Mouse (Mus musculus): ENCODE measurements at regions not wholly inside any gene's neighbourhood (a gene's known extent, or its start where the extent isn't known, plus 50 kb on each side); places are given as distances from the start of the nearest gene placed in this dataset.

- H3K36me3 ChIP-seq (ENCODE audit: control insufficient read depth, insufficient read depth, low read length) = no peaks in the 10 kb centered on the region
- 71% methylated on average over 3 of the region's 3 CpGs for WGBS
- no peak overlapping the region for H3K27ac ChIP-seq (ENCODE audit: insufficient read depth, low read depth, low read length)
- no peaks in the 10 kb centered on the region for H3K27me3 ChIP-seq (ENCODE audit: control insufficient read depth, insufficient read depth, low read length)
- H3K4me3 ChIP-seq (ENCODE audit: low read depth, low read length) = no peak overlapping the region
- no peaks in the 10 kb centered on the region for H3K4me1 ChIP-seq (ENCODE audit: control insufficient read depth, insufficient read depth, insufficient read length, low read length)
- TF ChIP-seq POLR2A (IDR thresholded peaks at IDR 0.05; ENCODE audit: low read depth, low read length) = no peak
- TF ChIP-seq CTCF (IDR thresholded peaks at IDR 0.05; ENCODE audit: extremely low read depth, insufficient read length, insufficient replicate concordance, low read depth, low read length) = no peak
Observed at GRCm38 (mm10) chr12:15993866-15994265, 177.1 kb upstream of the Trib2 start.

GRCm38 (mm10) chr12:15986351-15986750, 169.6 kb upstream of the Trib2 start:
- no peaks in the 10 kb centered on the region for H3K27me3 ChIP-seq (ENCODE audit: control insufficient read depth, insufficient read depth, low read length)
- H3K27ac ChIP-seq (ENCODE audit: insufficient read depth, low read depth, low read length) = no peak overlapping the region
- TF ChIP-seq POLR2A (IDR thresholded peaks at IDR 0.05; ENCODE audit: low read depth, low read length) (no peak), CTCF (IDR thresholded peaks at IDR 0.05; ENCODE audit: extremely low read depth, insufficient read length, insufficient replicate concordance, low read depth, low read length) (no peak)
- no peaks in the 10 kb centered on the region for H3K4me1 ChIP-seq (ENCODE audit: control insufficient read depth, insufficient read depth, insufficient read length, low read length)
- H3K36me3 ChIP-seq (ENCODE audit: control insufficient read depth, insufficient read depth, low read length) = no peaks in the 10 kb centered on the region
- no peak overlapping the region for H3K4me3 ChIP-seq (ENCODE audit: low read depth, low read length)

- Histone ChIP-seq H3K4me3 (ENCODE audit: low read depth, low read length) (no peak overlapping the region), H3K27me3 (ENCODE audit: control insufficient read depth, insufficient read depth, low read length) (no peaks in the 10 kb centered on the region), H3K4me1 (ENCODE audit: control insufficient read depth, insufficient read depth, insufficient read length, low read length) (no peaks in the 10 kb centered on the region), H3K36me3 (ENCODE audit: control insufficient read depth, insufficient read depth, low read length) (no peaks in the 10 kb centered on the region), H3K27ac (ENCODE audit: insufficient read depth, low read depth, low read length) (no peak overlapping the region)
- no peak for TF ChIP-seq CTCF (IDR thresholded peaks at IDR 0.05; ENCODE audit: extremely low read depth, insufficient read length, insufficient replicate concordance, low read depth, low read length)
- no peak for TF ChIP-seq POLR2A (IDR thresholded peaks at IDR 0.05; ENCODE audit: low read depth, low read length)
- WGBS = 72% methylated on average over 2 of the region's 2 CpGs
Observed at GRCm38 (mm10) chr12:15985649-15986048, 168.9 kb upstream of the Trib2 start.

DNA sequence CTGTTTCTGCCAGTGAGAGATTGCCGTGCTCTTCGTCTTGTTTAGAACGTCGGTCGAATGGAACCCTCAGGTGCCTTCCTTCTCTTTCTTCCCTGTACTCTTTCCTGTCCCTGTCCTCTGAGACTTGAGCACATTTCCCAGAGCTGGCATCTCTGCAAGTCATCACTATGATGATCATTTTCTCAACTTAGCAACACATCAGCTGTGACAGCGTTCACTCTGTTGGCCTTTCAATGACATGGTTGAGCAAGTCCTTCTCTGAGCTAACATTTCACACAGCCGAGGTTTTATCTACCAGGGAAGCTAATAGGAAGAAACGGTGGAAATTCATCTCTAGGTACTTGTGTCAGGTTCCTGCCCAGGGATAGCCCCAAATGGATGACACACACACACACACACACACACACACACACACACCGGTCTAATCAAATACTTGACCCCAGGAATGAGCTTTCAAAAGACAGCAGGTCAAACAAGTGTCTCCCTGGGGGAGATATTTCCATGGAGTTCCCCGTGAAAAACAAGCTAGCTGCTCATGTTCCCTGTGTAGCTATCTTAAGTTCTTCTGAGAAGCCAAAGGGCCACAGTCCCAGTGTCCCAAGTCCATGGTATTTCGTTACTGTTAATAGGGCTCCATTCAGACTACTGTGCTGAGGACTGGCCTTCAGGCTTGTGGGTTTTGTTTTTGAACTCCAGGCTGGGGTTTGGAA, 167.0 kb upstream of the Trib2 start:
- TF ChIP-seq CTCF (IDR thresholded peaks at IDR 0.05; ENCODE audit: extremely low read depth, insufficient read length, insufficient replicate concordance, low read depth, low read length) (no peak), POLR2A (IDR thresholded peaks at IDR 0.05; ENCODE audit: low read depth, low read length) (no peak)
- 78% methylated on average over 11 of the region's 11 CpGs for WGBS
- Histone ChIP-seq H3K27me3 (ENCODE audit: control insufficient read depth, insufficient read depth, low read length) (no peaks in the 10 kb centered on the region), H3K27ac (ENCODE audit: insufficient read depth, low read depth, low read length) (no peak overlapping the region), H3K4me3 (ENCODE audit: low read depth, low read length) (no peak overlapping the region), H3K36me3 (ENCODE audit: control insufficient read depth, insufficient read depth, low read length) (no peaks in the 10 kb centered on the region), H3K4me1 (ENCODE audit: control insufficient read depth, insufficient read depth, insufficient read length, low read length) (no peaks in the 10 kb centered on the region)

DNA sequence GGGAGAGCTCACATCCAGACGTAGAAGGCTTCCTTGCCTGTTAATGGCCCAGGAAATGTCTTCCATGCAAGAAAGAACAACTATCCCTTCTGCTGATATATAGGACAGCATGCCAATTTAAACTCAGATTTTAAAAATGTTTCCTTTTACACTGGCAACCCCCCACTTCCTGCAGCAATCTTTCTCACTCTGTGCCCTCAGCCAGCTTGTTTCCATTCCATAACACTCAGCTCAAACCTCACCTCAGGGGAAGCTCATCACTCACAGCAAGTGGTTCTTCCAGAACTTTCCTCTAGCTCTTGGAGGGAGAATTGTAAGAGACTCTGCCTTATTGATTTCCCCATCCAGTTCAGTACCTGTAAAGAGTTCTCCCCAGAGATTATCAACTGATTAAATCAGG, 165.0 kb upstream of the Trib2 start:
- Histone ChIP-seq H3K27ac (ENCODE audit: insufficient read depth, low read depth, low read length) (no peak overlapping the region), H3K36me3 (ENCODE audit: control insufficient read depth, insufficient read depth, low read length) (no peaks in the 10 kb centered on the region), H3K4me1 (ENCODE audit: control insufficient read depth, insufficient read depth, insufficient read length, low read length) (no peaks in the 10 kb centered on the region), H3K4me3 (ENCODE audit: low read depth, low read length) (no peak overlapping the region), H3K27me3 (ENCODE audit: control insufficient read depth, insufficient read depth, low read length) (no peaks in the 10 kb centered on the region)
- WGBS = 54% methylated on average over 1 of the region's 1 CpGs
- TF ChIP-seq POLR2A (IDR thresholded peaks at IDR 0.05; ENCODE audit: low read depth, low read length) (no peak), CTCF (IDR thresholded peaks at IDR 0.05; ENCODE audit: extremely low read depth, insufficient read length, insufficient replicate concordance, low read depth, low read length) (no peak)

DNA sequence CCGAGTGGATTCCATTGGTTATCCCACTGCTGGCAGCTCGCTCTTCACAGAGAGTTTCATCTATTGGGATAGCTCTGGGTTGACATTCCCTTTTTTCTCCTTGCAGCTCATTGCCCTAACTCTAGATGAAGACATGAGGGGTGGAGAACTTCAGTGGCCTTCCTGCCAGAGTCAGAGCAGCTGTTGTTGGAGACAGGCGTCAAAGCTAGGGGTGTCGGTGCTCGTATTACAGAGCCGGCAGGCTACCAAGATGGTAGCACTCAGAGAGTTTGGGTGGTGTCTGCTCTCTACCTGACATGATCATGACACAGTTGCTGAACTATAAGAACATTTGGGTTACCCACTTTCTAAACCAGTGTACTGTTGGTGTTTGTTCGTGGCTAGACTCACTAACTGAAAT, 162.5 kb upstream of the Trib2 start:
- H3K4me3 ChIP-seq (ENCODE audit: low read depth, low read length) = no peak overlapping the region
- 90% methylated on average over 7 of the region's 7 CpGs for WGBS
- no peaks in the 10 kb centered on the region for H3K36me3 ChIP-seq (ENCODE audit: control insufficient read depth, insufficient read depth, low read length)
- no peaks in the 10 kb centered on the region for H3K4me1 ChIP-seq (ENCODE audit: control insufficient read depth, insufficient read depth, insufficient read length, low read length)
- H3K27ac ChIP-seq (ENCODE audit: insufficient read depth, low read depth, low read length) = no peak overlapping the region
- no peaks in the 10 kb centered on the region for H3K27me3 ChIP-seq (ENCODE audit: control insufficient read depth, insufficient read depth, low read length)
- TF ChIP-seq CTCF (IDR thresholded peaks at IDR 0.05; ENCODE audit: extremely low read depth, insufficient read length, insufficient replicate concordance, low read depth, low read length) = no peak

- Histone ChIP-seq H3K36me3 (ENCODE audit: control insufficient read depth, insufficient read depth, low read length) (no peaks in the 10 kb centered on the region), H3K4me1 (ENCODE audit: control insufficient read depth, insufficient read depth, insufficient read length, low read length) (no peaks in the 10 kb centered on the region), H3K27ac (ENCODE audit: insufficient read depth, low read depth, low read length) (no peak overlapping the region), H3K27me3 (ENCODE audit: control insufficient read depth, insufficient read depth, low read length) (no peaks in the 10 kb centered on the region), H3K4me3 (ENCODE audit: low read depth, low read length) (no peak overlapping the region)
- no peak for TF ChIP-seq CTCF (IDR thresholded peaks at IDR 0.05; ENCODE audit: extremely low read depth, insufficient read length, insufficient replicate concordance, low read depth, low read length)
- TF ChIP-seq POLR2A (IDR thresholded peaks at IDR 0.05; ENCODE audit: low read depth, low read length) = no peak
- 79% methylated on average over 3 of the region's 3 CpGs for WGBS
Observed at GRCm38 (mm10) chr12:15971786-15972185, 155.1 kb upstream of the Trib2 start.

Data from small intestine, adult 2 months (tissue).